16 mouse cellular contexts compared by ENCODE assay signal in genomic region chr10:72394367-72394766, GRCm38 (mm10).
"Had no signal": no experiment of that assay in that cellular context is flagged by ENCODE, and none has a peak within 500 bp of the region (broad histone marks: within the 10 kb centered on the region; RNA-seq: fewer than 3 reads in every experiment).

No protein-coding gene starts in this region.

- H3K27me3 ChIP-seq: limb, embryonic 15.5 days; liver, embryonic 12.5 days; lung, embryonic 15.5 days; neural tube, embryonic 15.5 days had no signal

- H3K4me2 ChIP-seq: limb, embryonic 15.5 days; liver, embryonic 12.5 days; lung, embryonic 15.5 days; neural tube, embryonic 15.5 days had no signal

- H3K9ac ChIP-seq: limb, embryonic 15.5 days; liver, embryonic 12.5 days; lung, embryonic 15.5 days; neural tube, embryonic 15.5 days had no signal

- H3K4me1 ChIP-seq: limb, embryonic 15.5 days; liver, embryonic 12.5 days; lung, embryonic 15.5 days; midbrain, embryonic 10.5 days; neural tube, embryonic 15.5 days had no signal

- H3K9me3 ChIP-seq: limb, embryonic 15.5 days; lung, embryonic 15.5 days; midbrain, embryonic 10.5 days; neural tube, embryonic 15.5 days had no signal

- ATAC-seq: liver, embryonic 12.5 days had no signal

- H3K27ac ChIP-seq: left cerebral cortex, adult 2 months; limb, embryonic 15.5 days; liver, embryonic 12.5 days; lung, embryonic 15.5 days; midbrain, embryonic 10.5 days; neural tube, embryonic 15.5 days had no signal

- DNase-seq: kidney, adult 11 months; kidney, adult 9 months; kidney, postnatal 10 days; kidney, postnatal 4 days; midbrain, embryonic 14.5 days; right cerebral cortex, adult 18-20 months; right cerebral cortex, postnatal 4 days; spleen, adult 18-20 months; thymus, postnatal 36 days had no signal

- H3K36me3 ChIP-seq: limb, embryonic 15.5 days; liver, embryonic 12.5 days; lung, embryonic 15.5 days; midbrain, embryonic 10.5 days; neural tube, embryonic 15.5 days had no signal

- H3K4me3 ChIP-seq: left cerebral cortex, adult 2 months; limb, embryonic 15.5 days; liver, embryonic 12.5 days; lung, embryonic 15.5 days; midbrain, embryonic 10.5 days; myocyte; neural tube, embryonic 15.5 days had no signal
